Mouse (Mus musculus) erythroblast, embryonic 14.5 days (primary cell): ENCODE data around the gene Samd4.

Experiments
- GATA1 ChIP-seq: IDR thresholded peaks from 2 replicates; pipeline ENCODE4 v1.6.1; 2012; ENCODE audit warnings: low read length, inconsistent platforms, mixed read lengths
- TAL1 ChIP-seq: IDR thresholded peaks from 3 replicates; pipeline ENCODE4 v1.6.1; 2012; ENCODE audit warnings: low read length, inconsistent platforms, mixed read lengths

GRCm38 (mm10) chr14:46912496-46912895, 29.8 kb downstream of the Samd4 start:
- TF ChIP-seq TAL1 (no peak), GATA1 (no peak)
